Mouse (Mus musculus) heart, postnatal 10 days (tissue): ENCODE measurements around the gene Itfg1. TPM values are rescaled to one million over a fixed set of nuclear protein-coding genes. Genes with fewer than 3 reads are reported as not detected.

ENCODE experiments used
- DNase-seq, 2 experiments: peaks; one replicate each; pipeline ENCODE4 v3.0.0; 2021
- intact Hi-C: fragments of 180-260 bp; cut with DNase I; formaldehyde crosslinking; loops from one replicate; pipeline ENCODE4 v1.15.1; 2025
- microRNA-seq, 2 experiments: library from miRNA; unstranded; fragments of <30 nt; microRNA quantifications; one replicate each; pipeline ENCODE4 v1.2.0; 2022
- total RNA-seq, 2 experiments: library from RNA; stranded (reverse); gene quantifications; 2 replicates each; pipeline ENCODE4 v1.2.3; 2021

Gene Itfg1
- total RNA-seq, 2 experiments from 2014 or later, result 50.2 to 55.4 TPM

DNA sequence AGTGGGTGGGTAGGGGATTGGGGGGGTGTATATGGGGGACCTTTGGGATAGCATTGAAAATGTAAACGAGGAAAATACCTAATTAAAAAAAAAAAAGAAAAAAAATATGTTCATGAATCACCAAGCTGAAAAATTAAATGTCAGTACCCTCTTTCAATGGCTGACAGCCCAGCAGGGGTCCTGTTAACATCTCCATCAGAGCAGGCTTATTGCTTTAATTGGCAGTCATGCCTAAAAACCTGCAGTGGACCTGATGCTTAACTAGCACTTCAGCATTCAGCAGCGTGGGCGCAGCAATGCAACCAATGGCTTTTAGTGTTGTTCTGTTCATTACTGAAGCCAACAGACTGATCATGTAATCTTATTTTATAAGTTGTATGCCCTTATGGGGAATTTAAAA lies 60.6 kb downstream of the Itfg1 start:
- no peak for DNase-seq

DNA sequence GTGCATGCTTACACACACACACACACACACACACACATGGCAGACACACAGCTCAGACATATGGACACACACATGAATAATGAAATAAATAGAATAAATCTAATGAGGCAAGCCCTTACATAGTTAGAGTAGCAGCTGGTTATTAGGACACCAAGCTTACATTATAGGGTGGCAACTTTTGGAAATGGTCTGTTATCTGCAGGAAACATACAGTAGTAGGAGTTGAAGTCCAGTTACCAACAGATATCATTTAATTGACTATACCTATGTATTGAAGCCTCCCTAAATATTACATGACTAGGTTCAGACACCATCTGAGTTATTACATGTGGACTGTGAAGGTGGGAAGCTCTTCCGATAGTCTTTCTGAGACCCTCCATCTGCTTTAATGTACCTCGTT lies 95.7 kb downstream of the Itfg1 start:
- DNase-seq, result no peak
- intact Hi-C loops, result no loop called here

More for the DNA sequence above, 60.6 kb downstream of the Itfg1 start:
- intact Hi-C loops, result no loop called here

DNA sequence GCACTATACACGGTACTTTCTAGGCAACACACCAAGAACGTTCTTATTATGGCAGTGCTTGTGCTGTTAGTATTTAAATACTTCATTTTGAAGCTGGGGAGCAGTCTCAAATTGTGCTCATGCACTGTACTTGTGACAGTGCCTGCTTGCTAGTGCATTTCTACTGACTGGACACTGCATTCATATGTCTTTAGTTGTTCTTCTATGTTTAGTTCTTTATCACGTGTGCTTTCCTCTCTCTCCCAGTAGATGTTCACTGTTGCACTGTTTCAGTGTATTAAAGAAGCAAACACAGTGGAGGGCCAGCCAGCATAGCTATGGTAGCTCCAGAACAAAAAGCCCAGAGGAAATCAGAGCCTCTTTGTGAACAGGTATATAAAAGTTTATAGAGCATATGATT lies 110.2 kb downstream of the Itfg1 start:
- peak; percentile 16 to 17 for DNase-seq
- intact Hi-C loops, result no loop called here

DNA sequence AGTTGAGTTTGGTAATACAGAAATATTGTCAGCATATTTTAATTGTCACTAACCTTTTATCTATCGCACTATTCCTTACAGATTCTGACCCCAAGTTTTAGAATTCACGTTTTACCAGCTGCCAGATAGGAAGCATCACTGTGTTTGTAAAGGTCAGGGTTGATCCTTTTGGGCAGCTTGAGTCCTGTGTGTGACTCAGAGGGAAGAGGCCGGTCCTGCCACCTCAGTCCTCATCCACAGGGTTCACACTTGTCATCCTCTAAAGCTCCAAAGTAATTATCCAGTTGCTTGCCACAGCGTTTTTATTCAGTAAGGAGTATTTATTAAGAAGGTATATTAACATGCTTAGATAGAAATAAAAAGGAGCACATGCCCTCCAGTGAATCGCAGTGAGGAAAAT lies 123.5 kb downstream of the Itfg1 start:
- DNase-seq, result no peak
- intact Hi-C loops, result no loop called here

DNA sequence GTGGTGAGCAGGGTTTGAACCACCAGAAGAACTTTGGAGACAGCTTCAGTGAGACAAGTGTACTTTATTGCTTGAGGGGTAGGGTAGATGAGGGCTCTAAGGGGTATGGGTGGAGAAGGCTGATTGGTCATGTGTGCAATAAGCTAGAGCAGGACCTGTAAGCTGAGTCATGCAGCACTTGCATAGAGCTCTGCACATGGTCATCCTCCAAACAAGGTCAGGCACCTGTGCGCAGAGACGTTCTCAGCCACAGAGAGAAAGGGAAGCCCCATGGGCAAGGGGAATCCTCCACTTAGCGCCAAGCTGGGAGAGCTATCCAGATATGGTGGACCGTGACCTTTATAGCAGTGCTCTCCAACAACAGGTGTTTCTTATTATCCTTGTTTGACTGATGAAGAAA lies 124.0 kb downstream of the Itfg1 start:
- intact Hi-C loops, result no loop called here
- DNase-seq, result no peak

DNA sequence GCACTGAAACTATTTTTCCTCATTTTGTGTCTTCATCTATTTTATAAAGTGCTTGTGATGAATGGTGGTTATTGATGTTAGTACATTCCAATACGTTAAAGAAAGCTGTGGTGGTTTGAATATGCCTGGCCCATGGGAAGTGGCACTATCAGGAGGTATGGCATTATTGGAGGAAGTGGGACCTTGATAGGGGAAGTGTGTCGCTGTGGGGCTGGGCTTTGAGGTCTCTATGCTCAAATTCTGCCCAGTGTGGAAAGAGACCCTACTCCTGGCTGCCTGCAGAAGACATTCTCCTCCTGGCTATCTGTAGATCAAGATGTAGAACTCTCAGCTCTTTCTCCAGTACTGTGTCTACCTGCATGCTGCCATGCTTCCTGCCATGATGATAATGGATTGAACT lies 133.7 kb downstream of the Itfg1 start:
- intact Hi-C loops, result no loop called here

DNA sequence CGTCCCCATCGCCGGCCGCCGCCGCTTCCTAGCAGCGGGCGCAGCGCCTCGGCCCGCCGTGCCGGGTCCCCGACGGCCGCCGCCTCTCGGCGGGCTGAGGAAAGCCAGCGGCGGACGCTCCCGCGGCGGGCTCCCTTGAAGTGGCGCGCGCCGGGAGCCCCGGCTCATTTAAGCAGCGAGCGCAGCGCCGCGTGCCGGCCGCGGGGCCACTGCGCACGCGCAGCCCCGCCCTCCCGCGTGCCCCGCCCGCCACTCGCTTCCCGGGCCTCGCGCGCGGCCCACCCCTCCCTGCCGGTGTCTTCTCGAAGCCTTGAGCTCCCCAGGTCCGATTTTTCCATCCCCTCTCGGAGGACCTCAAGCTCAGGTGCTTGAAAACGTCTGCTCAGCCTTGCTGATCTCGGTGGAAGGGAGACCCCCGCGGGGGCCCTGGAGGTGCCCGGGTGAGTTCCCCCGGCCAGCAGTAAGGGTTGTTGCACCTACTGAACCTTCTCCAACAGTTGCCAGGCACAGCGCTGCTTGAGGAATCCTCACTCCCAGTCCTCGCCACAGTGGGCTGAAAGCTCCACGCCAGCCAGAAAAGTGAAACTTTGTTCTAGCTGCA lies 139.9 kb downstream of the Itfg1 start, which contains the start of gene Neto2:
TSS of gene Neto2 (minus strand) at position 174 of the 601 bp plus-strand sequence.
- intact Hi-C loops, result loop anchor here (1.0 to 5.0 kb wide), 5 partner anchors 141 to 1206 kb away; partner anchors contain the start of genes Itfg1 and Phkb
- peak; percentile 74 to 77 for DNase-seq

More for the DNA sequence above, 133.7 kb downstream of the Itfg1 start:
- no peak for DNase-seq

DNA sequence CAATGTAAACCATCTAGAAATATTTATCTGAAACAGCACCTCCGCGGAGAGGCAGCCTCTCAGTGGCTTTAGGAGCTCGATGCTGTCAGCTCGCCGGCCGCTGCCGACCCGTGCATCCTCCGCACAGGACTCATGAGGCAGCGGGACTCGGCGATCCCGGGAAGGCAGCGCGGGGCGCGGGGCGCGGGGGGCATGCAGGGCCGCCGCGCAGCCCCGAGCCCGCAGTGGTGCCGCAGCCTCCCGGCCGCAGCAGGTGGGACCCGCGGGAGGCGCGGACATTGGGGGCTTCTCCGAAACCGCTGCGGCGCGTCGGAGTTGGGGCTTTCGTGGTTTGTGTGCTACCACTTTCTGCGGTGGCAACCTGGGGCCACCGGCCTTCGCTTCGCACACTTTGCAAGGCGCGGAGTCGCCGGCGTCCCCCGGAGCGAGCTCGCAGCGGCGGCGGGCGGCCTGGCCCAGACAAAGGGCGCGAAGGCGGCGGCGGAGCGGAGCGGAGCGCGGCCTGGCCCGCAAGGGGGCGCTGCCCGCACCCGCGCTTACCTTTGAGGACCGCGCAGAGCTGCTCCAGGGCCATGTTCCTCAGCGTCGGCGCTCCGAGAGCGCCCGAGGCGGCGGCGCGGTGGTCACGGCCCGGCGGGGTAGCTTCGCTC lies 140.5 kb downstream of the Itfg1 start:
- DNase-seq, result peak; percentile 64
- intact Hi-C loops, result loop anchor here (1.0 to 5.0 kb wide), 5 partner anchors 142 to 1207 kb away; partner anchors contain the start of genes Itfg1 and Phkb

DNA sequence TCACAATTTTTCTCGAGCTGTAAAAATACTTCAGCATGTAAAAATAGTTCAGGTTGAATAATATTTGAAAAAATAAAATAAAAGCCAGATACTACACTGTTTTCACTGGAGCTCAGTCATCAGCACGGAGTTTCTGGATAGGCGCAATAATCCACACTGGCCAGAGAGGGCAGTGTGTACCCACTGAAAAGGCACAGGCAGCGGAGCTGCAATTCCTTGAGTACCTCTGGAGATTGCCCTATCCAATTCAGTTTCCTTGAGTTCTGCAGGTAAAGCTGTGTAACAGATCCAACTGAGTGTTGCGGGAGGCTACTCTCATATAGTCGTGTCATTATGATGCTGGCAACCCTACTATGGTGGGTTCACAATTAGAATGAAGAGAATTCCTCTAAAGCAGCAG lies 141.7 kb downstream of the Itfg1 start:
- peak; percentile 82 to 87 for DNase-seq
- intact Hi-C loops, result loop anchor here (5.0 kb wide), 1 partner anchor 778 kb away; no protein-coding TSS in a partner anchor

Small RNAs within 50 kb of the gene (microRNA-seq; reads per million reads assigned to microRNA genes)
- gene Mir8109, result 0 reads per million in 2 experiments

Other genes with a start within 250 kb of the Itfg1 start
- gene Neto2, start 140.0 kb downstream of the Itfg1 start, total RNA-seq, result 1 to 10 TPM; 5.2 to 5.5 TPM
- gene Phkb, start within 50 bp of the Itfg1 start, total RNA-seq, result 10 to 100 TPM; 43.8 to 53.8 TPM